Mouse (Mus musculus) kidney, postnatal 0 days (tissue): ENCODE measurements around the gene Lrrc27. TPM values are rescaled to one million over a fixed set of nuclear protein-coding genes. Genes with fewer than 3 reads are reported as not detected.

Source experiments
- ATAC-seq: fragments of 200-750 bp; cut with Nextera tagmentation; replicated peaks from 2 replicates; pipeline ENCODE4 v1.8.0; 2017; ENCODE audit warnings: low read depth, moderate number of reproducible peaks, moderate TSS enrichment, moderate library complexity; ENCODE audit not compliant: low FRiP score
- DNase-seq: peaks from one replicate; pipeline ENCODE4 v3.0.0-alpha.2; 2016; ENCODE audit warnings: low spot score
- H3K27ac ChIP-seq: fragments of 300-500 bp; sonication (generic); 2 replicates; pipeline ENCODE4 v1.5.1; 2014; ENCODE audit warnings: mild to moderate bottlenecking
- H3K27me3 ChIP-seq: fragments of 300-500 bp; sonication (generic); 2 replicates; pipeline ENCODE4 v1.6.1; 2014; ENCODE audit warnings: low read length, mixed read lengths; ENCODE audit not compliant: insufficient read depth
- H3K36me3 ChIP-seq: fragments of 300-500 bp; sonication (generic); 2 replicates; pipeline ENCODE4 v1.6.1; 2014; ENCODE audit warnings: low read length, mixed read lengths; ENCODE audit not compliant: insufficient read depth
- H3K4me1 ChIP-seq: fragments of 300-500 bp; sonication (generic); replicated peaks from 2 replicates; pipeline ENCODE4 v1.6.1; 2014; ENCODE audit warnings: antibody characterized with exemption, low read length, mixed read lengths; ENCODE audit not compliant: insufficient read depth
- H3K4me2 ChIP-seq: fragments of 300-500 bp; sonication (generic); 2 replicates; pipeline ENCODE4 v1.6.1; 2014; ENCODE audit warnings: mild to moderate bottlenecking, low read length, moderate library complexity, mixed read lengths
- H3K4me3 ChIP-seq: fragments of 300-500 bp; sonication (generic); replicated peaks from 2 replicates; pipeline ENCODE4 v1.5.1; 2014; ENCODE audit warnings: low read depth, low read length
- H3K9ac ChIP-seq: fragments of 300-500 bp; sonication (generic); 2 replicates; pipeline ENCODE4 v1.6.1; 2014; ENCODE audit warnings: low read depth, low read length
- H3K9me3 ChIP-seq: fragments of 300-500 bp; sonication (generic); replicated peaks from 2 replicates; pipeline ENCODE4 v1.6.1; 2016; ENCODE audit warnings: low read length, inconsistent platforms, mixed read lengths
- CTCF ChIP-seq: IDR thresholded peaks from 2 replicates; pipeline ENCODE4 v1.5.1; 2016; ENCODE audit warnings: antibody characterized with exemption, low read depth, mild to moderate bottlenecking, moderate library complexity
- WGBS: fragments of 180-500 bp; shearing (Covaris S2); extraction: QIAGEN DNeasy Blood & Tissue Kit; methylation state at CpG from one replicate; pipeline ENCODE4 v1.1.7; 2014; 5-methylcytosine and 5-hydroxymethylcytosine counted together
- polyA plus RNA-seq: library from polyadenylated mRNA; unstranded; fragments of >200 nt; fragmentation: Nextera tagmentation; extraction: Ambion mirVana; gene quantifications from 2 replicates; pipeline ENCODE4 v1.2.1, GENCODE M21; 2015

Lrrc27 gene
- 2.1 and 4.1 TPM in 2 replicates for polyA plus RNA-seq

- ATAC-seq (peak; percentile 97), DNase-seq (peak; percentile 99)
- Histone ChIP-seq H3K4me3 (peak within 1 kb of the TSS; percentile 48), H3K9me3 (no peaks in the 10 kb centered on the region), H3K4me1 (no peaks in the 10 kb centered on the region), H3K4me2 (peak within 1 kb of the TSS; percentile 55), H3K36me3 (no peaks in the 10 kb centered on the region), H3K27ac (peak within 1 kb of the TSS; percentile 77), H3K27me3 (no peaks in the 10 kb centered on the region), H3K9ac (peak within 1 kb of the TSS; percentile 66)
- 3% methylated on average over 53 of the region's 53 CpGs for WGBS
- no peak for TF ChIP-seq CTCF
Observed at GRCm38 (mm10) chr7:139212754-139213745, at the start of gene Lrrc27, which contains the start of gene Stk32c. Gene Lrrc27, plus strand, starts transcription at chr7:139212988. Gene Stk32c, minus strand, starts transcription at chr7:139213307.

- no peaks in the 10 kb centered on the region for H3K36me3 ChIP-seq
- H3K4me3 ChIP-seq = no peak overlapping the region
- no peaks in the 10 kb centered on the region for H3K4me1 ChIP-seq
- no peak overlapping the region for H3K9ac ChIP-seq
- no peak for TF ChIP-seq CTCF
- 44% methylated on average over 5 of the region's 5 CpGs for WGBS
- H3K27me3 ChIP-seq = no peaks in the 10 kb centered on the region
- no peak for ATAC-seq
- no peak for DNase-seq
- H3K27ac ChIP-seq = no peak overlapping the region
- no peaks in the 10 kb centered on the region for H3K9me3 ChIP-seq
- H3K4me2 ChIP-seq = no peak overlapping the region
Observed at GRCm38 (mm10) chr7:139164410-139164809, 48.4 kb upstream of the Lrrc27 start.

GRCm38 (mm10) chr7:139169143-139169542 is 43.6 kb upstream of the Lrrc27 start:
- Histone ChIP-seq H3K4me2 (no peak overlapping the region), H3K27me3 (no peaks in the 10 kb centered on the region), H3K27ac (no peak overlapping the region), H3K36me3 (no peaks in the 10 kb centered on the region), H3K4me3 (no peak overlapping the region), H3K9me3 (no peaks in the 10 kb centered on the region), H3K9ac (no peak overlapping the region), H3K4me1 (no peaks in the 10 kb centered on the region)
- 33% methylated on average over 4 of the region's 4 CpGs for WGBS
- no peak for ATAC-seq
- no peak for DNase-seq
- TF ChIP-seq CTCF = no peak

- H3K27ac ChIP-seq = no peak overlapping the region
- WGBS = 74% methylated on average over 5 of the region's 5 CpGs
- TF ChIP-seq CTCF = no peak
- no peak for DNase-seq
- no peaks in the 10 kb centered on the region for H3K27me3 ChIP-seq
- H3K4me2 ChIP-seq = no peak overlapping the region
- H3K9ac ChIP-seq = no peak overlapping the region
- H3K4me1 ChIP-seq = no peaks in the 10 kb centered on the region
- no peak overlapping the region for H3K4me3 ChIP-seq
- H3K36me3 ChIP-seq = no peaks in the 10 kb centered on the region
- no peaks in the 10 kb centered on the region for H3K9me3 ChIP-seq
- ATAC-seq = no peak
Observed at GRCm38 (mm10) chr7:139179299-139179698, 33.5 kb upstream of the Lrrc27 start.

GRCm38 (mm10) chr7:139180058-139180457 is 32.7 kb upstream of the Lrrc27 start:
- no peak for TF ChIP-seq CTCF
- H3K9me3 ChIP-seq = no peaks in the 10 kb centered on the region
- H3K9ac ChIP-seq = no peak overlapping the region
- H3K36me3 ChIP-seq = no peaks in the 10 kb centered on the region
- no peaks in the 10 kb centered on the region for H3K27me3 ChIP-seq
- ATAC-seq = no peak
- no peak overlapping the region for H3K4me3 ChIP-seq
- H3K4me1 ChIP-seq = no peaks in the 10 kb centered on the region
- no peak overlapping the region for H3K4me2 ChIP-seq
- no peak for DNase-seq
- WGBS = 89% methylated on average over 3 of the region's 3 CpGs
- no peak overlapping the region for H3K27ac ChIP-seq

- WGBS = 80% methylated on average over 4 of the region's 4 CpGs
- Histone ChIP-seq H3K4me1 (0 out of 2 replicates have a peak, but pooled peaks cover 5% of the 10 kb centered on the region), H3K9ac (no peak overlapping the region), H3K9me3 (no peaks in the 10 kb centered on the region), H3K27ac (no peak overlapping the region), H3K4me2 (no peak overlapping the region), H3K4me3 (no peak overlapping the region), H3K27me3 (0 out of 2 replicates have a peak, but pooled peaks cover 11% of the 10 kb centered on the region), H3K36me3 (no peaks in the 10 kb centered on the region)
- no peak for TF ChIP-seq CTCF
- ATAC-seq (no peak), DNase-seq (no peak)
Observed at GRCm38 (mm10) chr7:139184396-139184795, 28.4 kb upstream of the Lrrc27 start.
